Mouse (Mus musculus): ENCODE data around the gene Astn2.

Astn2 gene

GRCm38 (mm10) chr4:66310315-66311020 is 93.9 kb downstream of the Astn2 start:
- no peak for DNase-seq (ENCODE audit: low spot score in 2 of 2)

DNA sequence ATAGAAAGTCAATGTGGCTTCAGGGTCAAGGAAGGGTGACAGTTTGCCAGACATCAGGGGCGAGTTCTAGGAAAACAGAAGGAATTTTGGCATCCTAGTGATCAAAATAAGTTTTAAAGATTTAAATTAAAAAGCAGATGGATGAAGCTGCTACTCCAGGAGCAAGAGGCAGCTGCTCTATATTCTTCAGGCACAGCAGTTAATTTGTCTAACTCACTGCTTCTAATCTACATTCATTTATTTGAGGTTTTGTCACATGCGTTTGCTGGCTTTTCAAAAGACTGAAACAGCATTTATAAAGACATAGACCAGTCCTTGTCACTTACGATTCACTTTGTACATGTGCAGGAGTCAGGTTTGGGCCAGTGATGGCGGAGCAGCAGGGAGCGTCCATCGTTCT is 98.0 kb downstream of the Astn2 start:
- DNase-seq (ENCODE audit: low spot score in 2 of 2), result no peak

DNA sequence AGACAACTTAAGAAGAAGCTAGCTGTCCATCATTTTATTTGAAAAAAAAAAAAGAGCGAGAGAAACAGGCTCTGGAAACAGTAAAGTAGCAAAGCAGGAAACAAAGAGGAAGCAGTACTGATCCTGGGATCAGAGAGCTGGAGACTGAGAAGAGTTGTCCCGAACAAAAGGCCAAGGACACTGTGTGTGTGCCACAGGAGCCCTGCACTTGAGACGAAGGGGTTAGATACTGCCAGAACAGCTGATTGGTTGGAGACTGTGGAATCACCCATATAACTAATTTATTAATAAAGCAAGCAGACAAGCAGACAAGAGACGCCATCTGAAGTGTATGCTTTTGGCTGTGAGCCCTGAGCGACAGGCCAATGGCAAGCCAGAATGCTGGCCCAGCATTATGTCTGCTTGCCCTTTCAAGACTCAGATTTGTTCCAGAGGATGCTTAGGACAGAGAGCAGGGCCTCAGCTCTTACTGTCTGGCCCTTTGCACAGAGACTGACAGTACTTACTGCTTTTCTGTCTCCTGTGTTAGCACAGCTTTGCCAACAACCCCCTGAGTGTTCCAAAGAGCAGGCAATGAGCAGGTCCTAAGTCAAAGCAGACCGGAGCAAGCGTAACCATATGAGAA is 101.6 kb downstream of the Astn2 start:
- DNase-seq (ENCODE audit: low spot score in 2 of 2), result no peak

- DNase-seq (ENCODE audit: low spot score in 2 of 2), result no peak
Measured at GRCm38 (mm10) chr4:66285034-66285433, 119.4 kb downstream of the Astn2 start.

- no peak for DNase-seq (ENCODE audit: low spot score in 2 of 2)
Measured at GRCm38 (mm10) chr4:66276096-66276495, 128.3 kb downstream of the Astn2 start.

GRCm38 (mm10) chr4:66271550-66272117 is 132.8 kb downstream of the Astn2 start:
- DNase-seq (ENCODE audit: low spot score in 2 of 2), result no peak

DNA sequence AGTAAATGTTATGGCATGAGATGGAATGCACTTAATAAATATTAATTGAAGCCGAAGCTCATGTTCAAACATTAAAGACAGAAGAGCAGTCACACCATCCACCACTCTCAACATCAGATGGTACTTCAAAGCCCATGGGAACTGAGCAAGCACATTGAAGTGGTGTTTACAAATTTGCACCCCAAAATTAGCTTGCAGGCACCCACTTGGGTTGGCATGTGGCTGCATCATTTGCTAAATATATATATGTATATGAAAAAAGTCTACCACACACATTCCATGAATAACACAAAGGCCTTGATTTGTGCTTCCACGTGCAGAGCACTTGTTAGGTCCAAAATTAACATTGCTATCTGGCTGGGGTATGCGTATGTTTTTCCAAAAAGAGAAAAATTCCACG is 140.4 kb downstream of the Astn2 start:
- no peak for DNase-seq (ENCODE audit: low spot score in 2 of 2)

- DNase-seq (ENCODE audit: low spot score in 2 of 2), result no peak
Measured at GRCm38 (mm10) chr4:66261276-66261675, 143.1 kb downstream of the Astn2 start.

GRCm38 (mm10) chr4:66258905-66259304 is 145.5 kb downstream of the Astn2 start:
- no peak for DNase-seq (ENCODE audit: low spot score in 2 of 2)

- no peak for DNase-seq (ENCODE audit: low spot score in 2 of 2)
Measured at GRCm38 (mm10) chr4:66254695-66255492, 149.5 kb downstream of the Astn2 start.

GRCm38 (mm10) chr4:66248521-66248920 is 155.9 kb downstream of the Astn2 start:
- no peak for DNase-seq (ENCODE audit: low spot score in 2 of 2)

- no peak for DNase-seq (ENCODE audit: low spot score in 2 of 2)
Measured at GRCm38 (mm10) chr4:66242683-66243082, 161.7 kb downstream of the Astn2 start.

GRCm38 (mm10) chr4:66232799-66233198 is 171.6 kb downstream of the Astn2 start:
- no peak for DNase-seq (ENCODE audit: low spot score in 2 of 2)

DNA sequence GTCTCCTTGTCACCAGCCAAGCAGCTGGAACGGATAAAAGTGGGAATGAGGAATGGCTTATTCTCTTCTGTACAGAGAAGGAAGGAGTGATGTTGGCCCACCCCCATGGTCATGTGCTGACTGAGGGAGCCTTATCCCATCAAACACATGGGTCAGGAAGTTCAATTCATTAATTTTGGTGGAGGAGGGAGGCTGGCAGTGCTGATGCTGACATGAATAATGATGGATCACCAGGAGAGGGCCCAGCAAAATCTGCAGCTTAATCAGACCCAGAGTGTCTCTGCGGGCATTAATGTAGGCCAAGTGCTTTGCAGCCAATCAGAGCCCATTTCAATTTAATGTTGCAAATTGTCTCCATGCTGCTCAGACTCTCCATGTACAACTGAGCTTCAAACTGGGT is 172.1 kb downstream of the Astn2 start:
- DNase-seq (ENCODE audit: low spot score in 2 of 2), result no peak

DNA sequence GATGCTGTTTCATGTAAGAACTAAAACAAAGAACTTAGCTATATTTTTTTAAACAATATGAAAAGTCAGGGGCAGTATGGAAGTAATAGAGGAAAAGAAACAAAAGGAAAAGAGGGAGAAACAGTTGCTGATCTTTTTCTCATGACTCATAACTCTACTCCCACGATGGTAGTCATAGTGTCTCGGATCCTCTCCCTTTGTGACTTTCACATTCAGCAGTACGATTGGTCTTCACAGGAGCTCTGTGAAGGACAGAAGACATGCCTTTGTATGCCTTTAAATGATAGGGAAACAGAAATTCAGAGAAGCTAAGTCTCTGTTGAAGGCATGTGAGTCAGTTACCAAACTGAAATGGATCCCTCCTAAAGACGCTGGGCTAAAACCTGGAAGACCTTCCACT is 173.7 kb downstream of the Astn2 start:
- no peak for DNase-seq (ENCODE audit: low spot score in 2 of 2)

DNA sequence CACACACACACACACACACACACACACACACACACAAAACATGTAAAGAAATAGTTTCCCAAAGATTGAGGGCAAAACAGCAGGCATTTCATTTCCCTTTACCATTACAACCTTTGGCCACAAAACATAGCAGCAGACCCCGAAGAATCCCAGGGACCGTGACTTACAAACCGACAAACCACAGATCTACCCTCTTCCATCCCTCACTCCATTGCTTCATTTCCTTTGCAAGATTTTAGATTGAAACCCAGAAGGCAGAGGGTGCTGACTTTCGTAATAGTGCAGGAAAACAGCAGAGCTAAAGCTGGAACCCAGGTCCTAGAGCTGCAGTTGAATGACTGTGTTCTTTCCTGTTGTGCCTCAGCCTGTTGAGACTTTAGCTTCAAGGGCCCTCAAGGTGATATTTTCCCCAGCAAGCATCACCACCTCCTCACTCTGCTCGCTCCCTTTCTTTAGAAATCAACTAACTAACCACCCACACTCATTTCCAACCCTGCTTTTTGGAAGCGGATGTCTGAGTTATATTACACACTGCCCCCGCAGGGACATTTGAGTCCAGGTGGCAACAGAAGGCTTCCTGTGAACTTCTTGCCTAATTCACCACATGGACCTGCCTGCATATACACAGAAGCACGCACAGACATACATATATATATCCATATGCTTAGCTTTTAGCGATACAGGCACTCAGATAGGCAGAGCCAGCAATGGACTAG is 181.7 kb downstream of the Astn2 start:
- DNase-seq (ENCODE audit: low spot score in 2 of 2), result no peak

- DNase-seq (ENCODE audit: low spot score in 2 of 2), result no peak
Measured at GRCm38 (mm10) chr4:66215170-66215618, 189.2 kb downstream of the Astn2 start.

- DNase-seq (ENCODE audit: low spot score in 2 of 2), result no peak
Measured at GRCm38 (mm10) chr4:66189636-66190035, 214.8 kb downstream of the Astn2 start.

DNA sequence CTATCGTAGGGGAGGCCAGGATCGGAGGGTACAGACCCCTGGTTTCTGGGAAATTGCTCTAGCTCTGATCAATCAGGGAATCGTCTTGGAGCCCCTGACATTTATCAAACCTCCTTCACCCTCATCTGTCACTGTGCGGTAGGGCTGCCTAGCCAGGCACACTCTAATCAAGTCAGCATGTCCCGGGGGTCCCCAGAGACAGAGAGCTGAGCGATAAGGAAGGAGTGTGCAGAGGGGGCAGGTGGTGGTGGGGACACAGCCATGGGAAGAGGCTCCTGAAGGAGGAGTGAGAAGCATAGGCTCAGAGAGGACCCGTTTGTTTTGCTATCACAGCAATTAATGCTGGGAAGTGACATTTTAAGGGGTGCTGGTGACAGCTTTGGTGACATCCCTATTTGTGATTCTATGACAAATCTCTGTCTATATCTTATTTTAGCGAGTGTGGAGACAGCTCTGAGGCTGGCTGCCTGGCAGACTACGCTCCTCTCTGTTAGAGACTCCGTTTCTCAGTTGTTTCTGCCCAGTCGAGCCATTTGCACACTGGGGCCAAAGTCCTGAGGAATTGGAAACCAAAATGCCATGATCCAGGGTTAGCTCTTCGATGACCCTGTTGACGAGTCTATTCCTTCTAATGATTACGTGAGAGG is 228.4 kb downstream of the Astn2 start:
- no peak for DNase-seq (ENCODE audit: low spot score in 2 of 2)

DNA sequence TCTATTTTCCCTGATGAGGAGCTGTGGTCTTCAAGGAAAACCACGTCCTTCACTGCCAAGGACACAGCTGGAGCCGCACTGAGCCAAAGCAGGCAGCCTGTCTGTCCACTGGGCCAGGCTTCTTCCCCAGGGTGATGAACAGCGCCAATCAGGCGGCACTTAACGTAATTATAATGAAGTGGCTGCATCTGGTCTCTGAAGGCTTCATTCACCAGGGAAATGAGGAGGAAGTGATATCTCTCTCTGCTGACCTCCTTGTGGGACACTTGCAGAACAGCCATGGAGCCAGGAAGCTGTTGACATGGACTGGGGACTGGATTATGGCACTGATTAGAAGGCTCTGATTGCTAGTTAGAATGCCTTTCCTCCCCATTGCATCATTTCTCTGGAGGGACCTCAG is 232.8 kb downstream of the Astn2 start:
- DNase-seq (ENCODE audit: low spot score in 2 of 2), result no peak

DNA sequence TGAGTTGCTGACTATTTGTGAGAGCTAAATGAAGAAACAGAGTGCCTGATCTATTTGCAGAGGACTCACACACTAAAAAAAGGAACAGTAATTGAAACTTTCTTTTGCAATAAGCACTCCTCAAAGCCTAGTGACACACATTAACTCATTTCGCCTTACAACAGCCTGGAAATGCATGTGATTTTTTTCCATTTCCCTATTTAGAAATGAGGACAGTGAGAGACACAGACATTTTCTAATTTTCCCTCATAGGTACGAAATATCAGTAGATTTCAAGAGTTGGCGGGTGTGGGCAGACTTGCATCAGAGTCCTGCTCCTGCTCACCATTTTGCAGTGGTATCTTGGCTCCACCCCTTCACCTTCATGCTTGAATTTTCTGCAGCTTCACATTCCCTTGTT is 233.6 kb downstream of the Astn2 start:
- no peak for DNase-seq (ENCODE audit: low spot score in 2 of 2)

Measured in thymus, postnatal 10 days (tissue).